Mouse (Mus musculus) olfactory bulb, adult 2 months (tissue): ENCODE results near the gene Elk4. TPM values are rescaled to one million over a fixed set of nuclear protein-coding genes. Genes with fewer than 3 reads are reported as not detected.

Experiments
- H3K27ac ChIP-seq: fragments of 200-500 bp; 2 replicates; pipeline ENCODE4 v1.5.1; 2012; ENCODE audit warnings: low read depth, low read length; ENCODE audit not compliant: insufficient read depth
- H3K4me1 ChIP-seq: fragments of 200-500 bp; 2 replicates; pipeline ENCODE4 v1.6.1; 2012; ENCODE audit warnings: low read length; ENCODE audit not compliant: control insufficient read depth, insufficient read depth
- H3K4me3 ChIP-seq: fragments of 200-500 bp; 2 replicates; pipeline ENCODE4 v1.5.1; 2012; ENCODE audit warnings: mild to moderate bottlenecking, low read depth, low read length, moderate library complexity; ENCODE audit not compliant: insufficient read depth
- CTCF ChIP-seq: fragments of 200-500 bp; IDR thresholded peaks from 2 replicates; pipeline ENCODE4 v1.5.1; 2012; ENCODE audit warnings: low read depth, mild to moderate bottlenecking, low read length, moderate library complexity; ENCODE audit not compliant: insufficient read depth
- POLR2A ChIP-seq: fragments of 200-500 bp; IDR thresholded peaks from 2 replicates; pipeline ENCODE4 v1.6.1; 2012; ENCODE audit warnings: mild to moderate bottlenecking, low read depth, low read length, moderate library complexity; ENCODE audit not compliant: insufficient read depth
- WGBS: fragments of 180-500 bp; shearing (Covaris S2); methylation state at CpG from one replicate; pipeline ENCODE4 v1.1.7; 2018; 5-methylcytosine and 5-hydroxymethylcytosine counted together
- polyA plus RNA-seq: library from polyadenylated mRNA; stranded (reverse); fragments of >200 nt; gene quantifications from 2 replicates; pipeline ENCODE4 v1.2.4, GENCODE M21; 2012; ENCODE audit warnings: low replicate concordance; ENCODE audit not compliant: missing spikeins, insufficient read depth, insufficient read length

The Elk4 gene
- polyA plus RNA-seq, 1 experiment = not detected

GRCm38 (mm10) chr1:132028413-132028812 is 21.0 kb downstream of the Elk4 start:
- 85% methylated on average over 9 of the region's 9 CpGs for WGBS

DNA sequence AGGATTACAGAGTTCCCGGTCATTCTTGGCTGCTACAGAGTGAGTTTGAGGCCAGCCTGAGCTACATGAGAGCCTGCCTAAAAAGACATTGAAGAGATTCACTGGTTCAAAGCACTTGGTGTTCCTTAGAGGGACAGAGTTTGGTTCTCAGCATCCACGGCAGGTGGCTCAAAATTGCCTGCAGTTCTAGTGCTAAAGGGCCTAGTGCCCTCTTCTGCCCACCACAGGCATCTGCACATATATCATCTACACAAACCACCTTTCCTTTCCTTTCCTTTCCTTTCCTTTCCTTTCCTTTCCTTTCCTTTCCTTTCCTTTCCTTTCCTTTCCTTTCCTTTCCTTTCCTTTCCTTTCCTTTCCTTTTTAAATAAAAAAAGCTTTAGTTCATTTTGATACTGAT is 23.2 kb downstream of the Elk4 start:
- WGBS = 82% methylated on average over 2 of the region's 2 CpGs
- no peak for TF ChIP-seq CTCF
- TF ChIP-seq POLR2A = no peak
- Histone ChIP-seq H3K4me3 (no peak overlapping the region), H3K4me1 (no peaks in the 10 kb centered on the region), H3K27ac (no peak overlapping the region)

More at GRCm38 (mm10) chr1:132028413-132028812, 21.0 kb downstream of the Elk4 start:
- Histone ChIP-seq H3K27ac (no peak overlapping the region), H3K4me1 (no peaks in the 10 kb centered on the region), H3K4me3 (no peak overlapping the region)
- no peak for TF ChIP-seq POLR2A
- no peak for TF ChIP-seq CTCF

DNA sequence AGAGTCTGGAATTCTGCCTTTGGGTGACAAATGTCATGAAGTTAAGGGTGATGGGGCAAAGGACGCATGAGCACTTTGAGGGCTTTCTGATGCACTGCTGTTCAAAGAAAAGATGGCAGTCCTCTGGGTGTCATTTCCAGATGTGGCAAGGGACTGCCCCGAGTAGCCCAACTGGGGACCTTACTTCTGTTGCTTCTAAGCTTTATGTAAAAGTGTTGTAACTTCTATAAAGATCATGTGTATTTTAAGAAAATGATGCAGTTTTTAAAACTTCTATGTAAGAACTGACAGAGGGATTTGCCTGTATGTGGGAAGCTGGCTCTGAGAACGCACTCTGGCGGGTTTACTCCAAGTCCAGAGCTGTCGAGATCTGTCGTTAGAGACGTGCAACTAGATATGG is 24.8 kb downstream of the Elk4 start:
- TF ChIP-seq CTCF (no peak), POLR2A (no peak)
- H3K4me3 ChIP-seq = no peak overlapping the region
- 89% methylated on average over 7 of the region's 7 CpGs for WGBS
- no peaks in the 10 kb centered on the region for H3K4me1 ChIP-seq
- H3K27ac ChIP-seq = no peak overlapping the region

GRCm38 (mm10) chr1:132037746-132038145 is 30.3 kb downstream of the Elk4 start:
- Histone ChIP-seq H3K27ac (no peak overlapping the region), H3K4me3 (no peak overlapping the region), H3K4me1 (no peaks in the 10 kb centered on the region; the same call in 1 of the 2 replicates)
- TF ChIP-seq POLR2A (no peak), CTCF (no peak)
- 74% methylated on average over 3 of the region's 3 CpGs for WGBS

GRCm38 (mm10) chr1:132038753-132039152 is 31.3 kb downstream of the Elk4 start:
- TF ChIP-seq CTCF (no peak), POLR2A (no peak)
- 84% methylated on average over 5 of the region's 5 CpGs for WGBS

DNA sequence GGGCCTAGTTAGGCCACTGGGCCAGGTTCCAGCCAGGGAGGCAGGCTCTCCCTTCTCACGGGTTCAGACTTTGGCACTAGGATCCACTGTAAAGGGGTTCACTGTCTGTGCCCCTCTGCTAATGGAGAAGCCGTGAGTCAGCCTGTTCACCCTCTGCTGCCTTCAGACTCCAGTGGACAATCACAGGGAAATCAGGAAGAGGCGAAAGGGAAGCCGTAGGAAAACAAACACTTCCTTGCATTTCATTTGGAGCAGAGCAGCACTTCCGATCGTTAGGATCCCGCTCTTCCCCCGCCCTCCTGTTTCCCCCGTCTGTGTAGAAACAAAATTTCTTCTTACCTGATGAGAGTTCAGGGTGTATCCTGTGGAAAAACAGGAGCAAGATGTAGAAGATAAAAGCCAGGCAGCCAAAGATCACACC is 32.8 kb downstream of the Elk4 start:
- 51% methylated on average over 9 of the region's 9 CpGs for WGBS
- no peaks in the 10 kb centered on the region; the same call in 1 of the 2 replicates for H3K4me1 ChIP-seq
- H3K4me3 ChIP-seq = no peak overlapping the region
- H3K27ac ChIP-seq = no peak overlapping the region
- TF ChIP-seq POLR2A (no peak), CTCF (no peak)

More at GRCm38 (mm10) chr1:132038753-132039152, 31.3 kb downstream of the Elk4 start:
- Histone ChIP-seq H3K27ac (no peak overlapping the region), H3K4me1 (no peaks in the 10 kb centered on the region; the same call in 1 of the 2 replicates), H3K4me3 (no peak overlapping the region)

DNA sequence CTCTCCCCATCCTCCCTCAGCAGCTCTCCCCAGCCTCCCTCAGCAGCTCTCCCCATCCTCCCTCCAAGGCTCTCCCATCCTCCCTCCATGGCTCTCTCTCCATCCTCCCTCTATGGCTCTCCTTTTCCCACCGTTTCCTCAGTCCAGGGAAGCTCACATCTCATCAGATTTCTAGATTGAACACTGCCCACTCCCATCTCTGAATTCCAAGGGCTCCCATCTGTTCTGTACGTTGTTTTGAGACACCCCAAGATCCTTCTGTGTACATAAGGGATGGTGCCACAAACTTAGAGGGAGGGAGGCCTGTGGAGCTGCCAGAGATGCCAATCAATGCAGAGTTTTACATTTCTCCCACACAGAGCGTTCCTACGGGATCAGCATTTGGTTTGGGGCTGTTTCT is 36.4 kb downstream of the Elk4 start:
- peaks cover 4% of the 10 kb centered on the region; the same call in 1 of the 2 replicates for H3K4me1 ChIP-seq
- TF ChIP-seq CTCF (no peak), POLR2A (no peak)
- 69% methylated on average over 4 of the region's 4 CpGs for WGBS
- no peak overlapping the region for H3K27ac ChIP-seq
- H3K4me3 ChIP-seq = no peak overlapping the region

DNA sequence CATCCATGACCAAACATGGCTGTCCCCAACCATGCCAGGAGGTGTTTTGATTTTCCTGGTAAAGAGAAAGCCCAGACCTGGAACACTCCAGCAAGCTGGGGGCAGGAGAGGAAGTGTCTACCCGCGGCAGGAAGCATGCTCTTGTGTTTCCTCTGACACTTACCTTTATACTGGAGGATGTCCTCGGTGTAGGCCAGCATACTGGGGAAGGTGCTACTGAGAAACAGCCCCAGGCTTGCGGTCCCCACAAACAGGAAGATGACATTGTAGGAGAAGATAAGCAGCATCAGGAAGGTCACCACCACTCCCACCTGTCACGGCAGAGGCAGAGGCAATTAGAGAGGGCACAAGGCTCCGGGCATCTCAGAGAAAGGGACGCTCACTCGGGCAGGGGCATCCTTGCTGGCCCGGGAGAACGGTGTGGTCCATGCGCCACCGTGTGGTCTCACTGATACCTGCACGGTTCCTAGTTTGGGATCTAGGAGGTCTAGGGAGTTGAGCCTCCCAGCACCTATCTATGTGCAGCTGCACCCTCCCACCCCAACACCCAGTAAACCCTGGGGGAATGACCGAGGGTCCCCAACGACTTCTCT is 38.8 kb downstream of the Elk4 start:
- Histone ChIP-seq H3K27ac (no peak overlapping the region), H3K4me3 (no peak overlapping the region), H3K4me1 (peaks cover 4% of the 10 kb centered on the region; the same call in 1 of the 2 replicates)
- 24% methylated on average over 15 of the region's 15 CpGs for WGBS
- TF ChIP-seq POLR2A (no peak), CTCF (peak; percentile 63)

GRCm38 (mm10) chr1:132051746-132052145 is 44.3 kb downstream of the Elk4 start:
- Histone ChIP-seq H3K4me1 (no peaks in the 10 kb centered on the region), H3K4me3 (no peak overlapping the region), H3K27ac (no peak overlapping the region)
- 84% methylated on average over 3 of the region's 3 CpGs for WGBS
- TF ChIP-seq POLR2A (no peak), CTCF (no peak)

DNA sequence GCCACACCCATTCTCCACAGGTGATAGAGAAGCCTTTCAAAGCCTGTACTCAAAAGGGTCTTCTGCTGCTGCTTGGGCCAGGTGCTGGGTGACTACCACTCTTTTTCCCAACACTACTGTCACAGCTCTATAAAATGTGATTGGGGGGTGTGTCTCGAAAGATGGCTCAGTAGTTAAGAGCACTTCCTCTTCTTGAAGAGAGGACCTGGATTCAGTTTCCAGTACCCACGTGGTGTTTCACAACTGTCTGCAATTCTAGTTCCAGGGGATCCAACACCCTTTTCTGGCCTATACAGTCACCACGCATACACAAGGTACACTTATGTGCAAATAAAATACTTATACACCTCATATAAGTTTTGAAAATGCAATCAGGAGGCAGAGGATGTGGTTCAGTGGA is 47.0 kb downstream of the Elk4 start:
- no peak overlapping the region for H3K4me3 ChIP-seq
- WGBS = 88% methylated on average over 3 of the region's 3 CpGs

More for the DNA sequence above, 47.0 kb downstream of the Elk4 start:
- no peaks in the 10 kb centered on the region; the same call in 1 of the 2 replicates for H3K4me1 ChIP-seq
- TF ChIP-seq POLR2A = no peak
- TF ChIP-seq CTCF = no peak
- H3K27ac ChIP-seq = no peak overlapping the region
